Mouse (Mus musculus) liver, postnatal 0 days (tissue): ENCODE data around the gene Daw1.

Experiments used
- CTCF ChIP-seq: sonication (generic); IDR thresholded peaks from 2 replicates; pipeline ENCODE4 v1.5.1; 2016; ENCODE audit warnings: antibody characterized with exemption, low read depth
- EP300 ChIP-seq: IDR thresholded peaks from 2 replicates; pipeline ENCODE4 v1.6.1; 2016; ENCODE audit warnings: antibody characterized with exemption, low read depth, mild to moderate bottlenecking

- TF ChIP-seq EP300 (no peak), CTCF (no peak)
These were observed 16.4 kb downstream of the Daw1 start for GRCm38 (mm10) chr1:83175985-83176384.
